Mouse (Mus musculus): ENCODE measurements at regions not wholly inside any gene's neighbourhood (a gene's known extent, or its start where the extent isn't known, plus 50 kb on each side); places are given as distances from the start of the nearest gene placed in this dataset.

- DNase-seq (ENCODE audit: extremely low spot score in 1 of 2, low spot score in 1 of 2): no peak
Observed at GRCm38 (mm10) chr16:93092796-93093195, 266.8 kb upstream of the Runx1 start.

- no peak for DNase-seq (ENCODE audit: extremely low spot score in 1 of 2, low spot score in 1 of 2)
Observed at GRCm38 (mm10) chr16:93085227-93085883, 259.4 kb upstream of the Runx1 start.

- no peak for DNase-seq (ENCODE audit: extremely low spot score in 1 of 2, low spot score in 1 of 2)
Observed at GRCm38 (mm10) chr16:93083756-93084155, 257.8 kb upstream of the Runx1 start.

- DNase-seq (ENCODE audit: extremely low spot score in 1 of 2, low spot score in 1 of 2): no peak
Observed at GRCm38 (mm10) chr16:93083142-93083541, 257.2 kb upstream of the Runx1 start.

- DNase-seq (ENCODE audit: extremely low spot score in 1 of 2, low spot score in 1 of 2): no peak
Observed at GRCm38 (mm10) chr16:93081533-93081932, 255.6 kb upstream of the Runx1 start.

- DNase-seq (ENCODE audit: extremely low spot score in 1 of 2, low spot score in 1 of 2): peak in 1 of 2 experiments; percentile 26
Observed at GRCm38 (mm10) chr16:93079660-93080390, 253.9 kb upstream of the Runx1 start.

- DNase-seq (ENCODE audit: extremely low spot score in 1 of 2, low spot score in 1 of 2): no peak
Observed at GRCm38 (mm10) chr16:93078909-93079308, 253.0 kb upstream of the Runx1 start.

GRCm38 (mm10) chr16:93075488-93075887, 249.5 kb upstream of the Runx1 start:
- no peak for DNase-seq (ENCODE audit: extremely low spot score in 1 of 2, low spot score in 1 of 2)

GRCm38 (mm10) chr16:93072156-93072555, 246.2 kb upstream of the Runx1 start:
- no peak for DNase-seq (ENCODE audit: extremely low spot score in 1 of 2, low spot score in 1 of 2)

GRCm38 (mm10) chr16:93071726-93072125, 245.8 kb upstream of the Runx1 start:
- no peak for DNase-seq (ENCODE audit: extremely low spot score in 1 of 2, low spot score in 1 of 2)

- DNase-seq (ENCODE audit: extremely low spot score in 1 of 2, low spot score in 1 of 2): no peak
Observed at GRCm38 (mm10) chr16:93066821-93067220, 240.9 kb upstream of the Runx1 start.

GRCm38 (mm10) chr16:93061475-93062179, 235.7 kb upstream of the Runx1 start:
- no peak for DNase-seq (ENCODE audit: extremely low spot score in 1 of 2, low spot score in 1 of 2)

- DNase-seq (ENCODE audit: extremely low spot score in 1 of 2, low spot score in 1 of 2): no peak
Observed at GRCm38 (mm10) chr16:93056295-93056694, 230.3 kb upstream of the Runx1 start.

- DNase-seq (ENCODE audit: extremely low spot score in 1 of 2, low spot score in 1 of 2): no peak
Observed at GRCm38 (mm10) chr16:93055545-93055944, 229.6 kb upstream of the Runx1 start.

GRCm38 (mm10) chr16:93051233-93051632, 225.3 kb upstream of the Runx1 start:
- DNase-seq (ENCODE audit: extremely low spot score in 1 of 2, low spot score in 1 of 2): no peak

- no peak for DNase-seq (ENCODE audit: extremely low spot score in 1 of 2, low spot score in 1 of 2)
Observed at GRCm38 (mm10) chr16:93048418-93048932, 222.5 kb upstream of the Runx1 start.

GRCm38 (mm10) chr16:93047594-93047993, 221.6 kb upstream of the Runx1 start:
- DNase-seq (ENCODE audit: extremely low spot score in 1 of 2, low spot score in 1 of 2): no peak

- DNase-seq (ENCODE audit: extremely low spot score in 1 of 2, low spot score in 1 of 2): no peak
Observed at GRCm38 (mm10) chr16:93046221-93046620, 220.3 kb upstream of the Runx1 start.

- DNase-seq (ENCODE audit: extremely low spot score in 1 of 2, low spot score in 1 of 2): no peak
Observed at GRCm38 (mm10) chr16:93043355-93043754, 217.4 kb upstream of the Runx1 start.

- no peak for DNase-seq (ENCODE audit: extremely low spot score in 1 of 2, low spot score in 1 of 2)
Observed at GRCm38 (mm10) chr16:93042941-93043340, 217.0 kb upstream of the Runx1 start.

- DNase-seq (ENCODE audit: extremely low spot score in 1 of 2, low spot score in 1 of 2): no peak
Observed at GRCm38 (mm10) chr16:93042491-93042890, 216.5 kb upstream of the Runx1 start.
